ENCODE assay signal across 8 mouse cellular contexts in the genomic region with DNA sequence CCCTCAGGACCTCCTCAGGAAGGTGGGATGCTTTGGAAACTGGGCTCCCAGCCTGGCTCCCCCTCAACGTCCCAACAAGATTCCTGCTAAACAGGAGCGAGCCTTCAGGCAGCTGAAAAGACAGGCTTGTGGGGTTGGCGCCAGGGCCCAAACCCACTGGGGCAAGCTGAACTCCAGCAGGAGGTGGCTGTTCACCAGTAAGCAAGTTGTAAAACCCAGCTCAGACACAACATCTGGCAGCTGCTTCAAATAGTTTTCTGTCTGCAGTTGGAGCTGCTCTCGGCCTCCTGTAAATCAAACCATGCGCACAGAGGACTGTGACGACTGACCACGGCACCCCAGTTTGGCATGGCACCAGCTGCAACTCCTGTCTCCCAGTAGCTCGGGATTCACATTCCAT.
DNase-seq lines count a peak whose midpoint lies in the region; ATAC-seq lines count a peak whose summit lies in the region.
"Had no signal": no experiment of that assay in that cellular context is flagged by ENCODE, and none has a peak within 500 bp of the region (broad histone marks: within the 10 kb centered on the region; RNA-seq: fewer than 3 reads in every experiment).

No protein-coding gene starts in this region.

- 70% methylated on average over 8 of the region's 8 CpGs for WGBS in heart, embryonic 11.5 days (ENCODE audit: insufficient replicate concordance)
- WGBS in kidney, embryonic 15.5 days = 29% methylated on average over 8 of the region's 8 CpGs

- H3K36me3 ChIP-seq in heart, embryonic 11.5 days (ENCODE audit: control insufficient read depth, insufficient read depth, low read length) = no peaks in the 10 kb centered on the region
- no peaks in the 10 kb centered on the region for H3K36me3 ChIP-seq in kidney, embryonic 15.5 days

- H3K27ac ChIP-seq in heart, embryonic 11.5 days (ENCODE audit: low read depth, low read length) = peak overlapping the region; percentile 75
- H3K27ac ChIP-seq in kidney, embryonic 15.5 days = peak overlapping the region; percentile 97

- no peak overlapping the region for H3K4me3 ChIP-seq in heart, embryonic 11.5 days (ENCODE audit: low read depth, low read length)
- no peak overlapping the region for H3K4me3 ChIP-seq in kidney, embryonic 15.5 days (replicated peaks)

- H3K9me3 ChIP-seq in heart, embryonic 11.5 days (replicated peaks; ENCODE audit: control insufficient read depth, low read length) = no peaks in the 10 kb centered on the region
- no peaks in the 10 kb centered on the region for H3K9me3 ChIP-seq in kidney, embryonic 15.5 days (replicated peaks)
- H3K9me3 ChIP-seq: megakaryocyte, embryonic 14.5 days had no signal

- H3K27me3 ChIP-seq in heart, embryonic 11.5 days (ENCODE audit: control insufficient read depth, insufficient read depth, low read length) = no peaks in the 10 kb centered on the region
- no peaks in the 10 kb centered on the region for H3K27me3 ChIP-seq in kidney, embryonic 15.5 days

- H3K4me2 ChIP-seq in heart, embryonic 11.5 days = no peak overlapping the region
- peak overlapping the region; percentile 40; the same call in 1 of the 2 replicates for H3K4me2 ChIP-seq in kidney, embryonic 15.5 days

- no peak overlapping the region; the same call in 1 of the 2 replicates for H3K9ac ChIP-seq in heart, embryonic 11.5 days (ENCODE audit: low read depth, low read length)
- 0 out of 2 replicates have a peak overlapping the region, but pooled peaks have one; percentile 3 for H3K9ac ChIP-seq in kidney, embryonic 15.5 days

- peaks cover 38% of the 10 kb centered on the region for H3K4me1 ChIP-seq in heart, embryonic 11.5 days (ENCODE audit: control insufficient read depth, insufficient read depth, low read length)
- H3K4me1 ChIP-seq in kidney, embryonic 15.5 days = peaks cover 76% of the 10 kb centered on the region

- peak; percentile 83 for DNase-seq in 3T3-L1 (ENCODE audit: low read depth, low spot score)
- DNase-seq in adrenal gland, postnatal 10 days = peak; percentile 71
- peak; percentile 72 for DNase-seq in skeletal muscle tissue, adult 2 months (ENCODE audit: low read depth, low spot score)
- DNase-seq in left cerebral cortex, adult 18-20 months (ENCODE audit: low spot score in 2 of 2) = no peak
- DNase-seq in layer of hippocampus, postnatal 36 days = no peak

- no peak for ATAC-seq in heart, embryonic 11.5 days (replicated peaks; ENCODE audit: insufficient number of reproducible peaks, low FRiP score, low TSS enrichment)
- no peak for ATAC-seq in kidney, embryonic 15.5 days (replicated peaks; ENCODE audit: low FRiP score)

Comparison
In these comparisons a context has a peak if more than half of its experiments do, and no peak if none do; other contexts are left out.
1. DNase-seq: peak in 3T3-L1 (single experiment), adrenal gland, postnatal 10 days (single experiment) and skeletal muscle tissue, adult 2 months (single experiment); none in left cerebral cortex, adult 18-20 months (0 of 2) and layer of hippocampus, postnatal 36 days (0 of 2).